Mouse (Mus musculus) intestine, embryonic 14.5 days (tissue): ENCODE measurements around the gene Plekha8. TPM values are rescaled to one million over a fixed set of nuclear protein-coding genes. Genes with fewer than 3 reads are reported as not detected.

Experiments used
- ATAC-seq: fragments of 200-750 bp; cut with Nextera tagmentation; replicated peaks from 2 replicates; pipeline ENCODE4 v1.8.0; 2017; ENCODE audit warnings: low read depth, moderate number of reproducible peaks, moderate TSS enrichment, moderate library complexity; ENCODE audit not compliant: low FRiP score, low TSS enrichment
- DNase-seq: peaks from one replicate; pipeline ENCODE4 v3.0.0-alpha.2; 2018; ENCODE audit warnings: low spot score
- H3K27ac ChIP-seq: fragments of 300-500 bp; sonication (generic); 2 replicates; pipeline ENCODE4 v1.5.1; 2014; ENCODE audit warnings: low read depth, mild to moderate bottlenecking, control low read depth
- H3K27me3 ChIP-seq: fragments of 300-500 bp; sonication (generic); replicated peaks from 2 replicates; pipeline ENCODE4 v1.6.1; 2014; ENCODE audit warnings: low read length, control low read depth; ENCODE audit not compliant: control insufficient read depth, insufficient read depth
- H3K36me3 ChIP-seq: fragments of 300-500 bp; sonication (generic); 2 replicates; pipeline ENCODE4 v1.6.1; 2014; ENCODE audit warnings: low read length, control low read depth; ENCODE audit not compliant: control insufficient read depth, insufficient read depth
- H3K4me1 ChIP-seq: fragments of 300-500 bp; sonication (generic); replicated peaks from 2 replicates; pipeline ENCODE4 v1.6.1; 2014; ENCODE audit warnings: low read length, control low read depth, mixed read lengths; ENCODE audit not compliant: control insufficient read depth, insufficient read depth
- H3K4me2 ChIP-seq: fragments of 300-500 bp; sonication (generic); 2 replicates; pipeline ENCODE4 v1.6.1; 2014; ENCODE audit warnings: low read length
- H3K4me3 ChIP-seq: fragments of 300-500 bp; sonication (generic); 2 replicates; pipeline ENCODE4 v1.5.1; 2014; ENCODE audit warnings: low read depth, low read length, control low read depth, mixed read lengths
- H3K9ac ChIP-seq: fragments of 300-500 bp; sonication (generic); 2 replicates; pipeline ENCODE4 v1.6.1; 2014; ENCODE audit warnings: mild to moderate bottlenecking, low read length
- H3K9me3 ChIP-seq: fragments of 300-500 bp; sonication (generic); 2 replicates; pipeline ENCODE4 v1.6.1; 2016; ENCODE audit warnings: low read length, control low read depth; ENCODE audit not compliant: control insufficient read depth
- WGBS: fragments of 180-500 bp; shearing (Covaris S2); extraction: QIAGEN DNeasy Blood & Tissue Kit; methylation state at CpG from one replicate; pipeline ENCODE4 v1.1.7; 2014; 5-methylcytosine and 5-hydroxymethylcytosine counted together
- polyA plus RNA-seq: library from polyadenylated mRNA; unstranded; fragments of >200 nt; fragmentation: Nextera tagmentation; extraction: Ambion mirVana; gene quantifications from 2 replicates; pipeline ENCODE4 v1.2.1, GENCODE M21; 2014

Gene Plekha8
- polyA plus RNA-seq, 1 experiment from 2014 or later = 12.2 TPM

- no peaks in the 10 kb centered on the region for H3K36me3 ChIP-seq
- no peak overlapping the region for H3K27ac ChIP-seq
- no peak overlapping the region for H3K4me3 ChIP-seq
- H3K4me2 ChIP-seq = no peak overlapping the region
- no peaks in the 10 kb centered on the region for H3K9me3 ChIP-seq
- 0 out of 2 replicates have a peak, but pooled peaks cover 3% of the 10 kb centered on the region for H3K4me1 ChIP-seq
- WGBS = 31% methylated on average over 1 of the region's 1 CpGs
- ATAC-seq = no peak
- DNase-seq = no peak
- no peaks in the 10 kb centered on the region for H3K27me3 ChIP-seq
- H3K9ac ChIP-seq = no peak overlapping the region
These were observed 39.1 kb upstream of the Plekha8 start for GRCm38 (mm10) chr6:54555816-54556215.

GRCm38 (mm10) chr6:54557671-54558070 lies 37.2 kb upstream of the Plekha8 start:
- H3K27me3 ChIP-seq = no peaks in the 10 kb centered on the region
- H3K27ac ChIP-seq = no peak overlapping the region
- 93% methylated on average over 7 of the region's 7 CpGs for WGBS
- H3K4me1 ChIP-seq = 0 out of 2 replicates have a peak, but pooled peaks cover 3% of the 10 kb centered on the region
- ATAC-seq (no peak), DNase-seq (no peak)
- no peak overlapping the region for H3K4me2 ChIP-seq
- no peaks in the 10 kb centered on the region for H3K9me3 ChIP-seq
- H3K9ac ChIP-seq = no peak overlapping the region
- H3K36me3 ChIP-seq = no peaks in the 10 kb centered on the region
- H3K4me3 ChIP-seq = no peak overlapping the region

GRCm38 (mm10) chr6:54558466-54558865 lies 36.4 kb upstream of the Plekha8 start:
- no peak for ATAC-seq
- Histone ChIP-seq H3K9me3 (no peaks in the 10 kb centered on the region), H3K4me2 (no peak overlapping the region), H3K9ac (no peak overlapping the region), H3K27ac (no peak overlapping the region), H3K4me3 (no peak overlapping the region), H3K4me1 (0 out of 2 replicates have a peak, but pooled peaks cover 3% of the 10 kb centered on the region), H3K36me3 (no peaks in the 10 kb centered on the region), H3K27me3 (no peaks in the 10 kb centered on the region)
- WGBS = 66% methylated on average over 7 of the region's 7 CpGs
- DNase-seq = no peak

- Histone ChIP-seq H3K9ac (no peak overlapping the region), H3K27ac (no peak overlapping the region), H3K27me3 (no peaks in the 10 kb centered on the region), H3K9me3 (no peaks in the 10 kb centered on the region), H3K4me2 (no peak overlapping the region), H3K36me3 (no peaks in the 10 kb centered on the region), H3K4me1 (no peaks in the 10 kb centered on the region), H3K4me3 (no peak overlapping the region)
- WGBS = 73% methylated on average over 17 of the region's 17 CpGs
- DNase-seq (no peak), ATAC-seq (no peak)
These were observed 32.7 kb upstream of the Plekha8 start for GRCm38 (mm10) chr6:54562018-54562809.

GRCm38 (mm10) chr6:54563561-54563960 lies 31.4 kb upstream of the Plekha8 start:
- WGBS = 91% methylated on average over 4 of the region's 4 CpGs
- DNase-seq = no peak

GRCm38 (mm10) chr6:54564506-54564991 lies 30.4 kb upstream of the Plekha8 start:
- Histone ChIP-seq H3K4me1 (peaks cover 5% of the 10 kb centered on the region; the same call in 1 of the 2 replicates), H3K4me2 (no peak overlapping the region), H3K9me3 (no peaks in the 10 kb centered on the region), H3K27me3 (no peaks in the 10 kb centered on the region), H3K36me3 (no peaks in the 10 kb centered on the region), H3K4me3 (no peak overlapping the region), H3K9ac (no peak overlapping the region), H3K27ac (no peak overlapping the region)
- no peak for ATAC-seq
- DNase-seq = no peak
- 56% methylated on average over 9 of the region's 9 CpGs for WGBS

More at GRCm38 (mm10) chr6:54563561-54563960, 31.4 kb upstream of the Plekha8 start:
- Histone ChIP-seq H3K27ac (no peak overlapping the region), H3K4me1 (no peaks in the 10 kb centered on the region; the same call in 1 of the 2 replicates), H3K27me3 (no peaks in the 10 kb centered on the region), H3K4me2 (no peak overlapping the region), H3K9ac (no peak overlapping the region), H3K36me3 (no peaks in the 10 kb centered on the region), H3K9me3 (no peaks in the 10 kb centered on the region), H3K4me3 (no peak overlapping the region)
- ATAC-seq = no peak

GRCm38 (mm10) chr6:54565012-54565411 lies 29.9 kb upstream of the Plekha8 start:
- H3K27me3 ChIP-seq = no peaks in the 10 kb centered on the region
- WGBS = 39% methylated on average over 3 of the region's 3 CpGs
- no peaks in the 10 kb centered on the region for H3K36me3 ChIP-seq
- H3K4me3 ChIP-seq = no peak overlapping the region; the same call in 1 of the 2 replicates
- DNase-seq = peak; percentile 56
- H3K9ac ChIP-seq = no peak overlapping the region
- no peak overlapping the region for H3K27ac ChIP-seq
- peaks cover 8% of the 10 kb centered on the region; the same call in 1 of the 2 replicates for H3K4me1 ChIP-seq
- no peak for ATAC-seq
- H3K9me3 ChIP-seq = no peaks in the 10 kb centered on the region
- no peak overlapping the region for H3K4me2 ChIP-seq

GRCm38 (mm10) chr6:54565665-54566545 lies 29.0 kb upstream of the Plekha8 start, which contains the start of gene Scrn1:
Gene Scrn1, minus strand, starts transcription at chr6:54566489.
- peak; percentile 79 for DNase-seq
- ATAC-seq = peak; percentile 76
- no peaks in the 10 kb centered on the region for H3K27me3 ChIP-seq
- H3K4me1 ChIP-seq = peaks cover 8% of the 10 kb centered on the region; the same call in 1 of the 2 replicates
- 2% methylated on average over 60 of the region's 60 CpGs for WGBS
- H3K4me3 ChIP-seq = peak within 1 kb of the TSS; percentile 45
- peak within 1 kb of the TSS; percentile 29; the same call in 1 of the 2 replicates for H3K27ac ChIP-seq
- H3K4me2 ChIP-seq = peak within 1 kb of the TSS; percentile 91
- H3K9me3 ChIP-seq = no peaks in the 10 kb centered on the region
- peak within 1 kb of the TSS; percentile 36 for H3K9ac ChIP-seq
- no peaks in the 10 kb centered on the region for H3K36me3 ChIP-seq
